Mouse (Mus musculus): Measurements from ENCODE around the gene Yes1. TPM values are rescaled to one million over a fixed set of nuclear protein-coding genes. Genes with fewer than 3 reads are reported as not detected.

The Yes1 gene
- 9.4 and 12.8 TPM in 2 replicates for polyA plus RNA-seq (2012; rRNA removed)
- polyA plus RNA-seq (2014; fragmentation: Nextera tagmentation; extraction: Ambion mirVana): 27.9 and 34.2 TPM in 2 replicates

- Histone ChIP-seq H3K4me3 (replicated peaks; ENCODE audit: low read length) (peak within 1 kb of the TSS; percentile 87), H3K4me2 (replicated peaks; ENCODE audit: low read depth, low read length, severe bottlenecking) (peak within 1 kb of the TSS; percentile 51), H3K27ac (replicated peaks; ENCODE audit: low read depth, low read length) (peak within 1 kb of the TSS; percentile 93), H3K9me3 (ENCODE audit: control insufficient read depth, low read length) (no peaks in the 10 kb centered on the region), H3K36me3 (ENCODE audit: control insufficient read depth, insufficient read depth, low read length) (no peaks in the 10 kb centered on the region), H3K9ac (ENCODE audit: low read depth, low read length, severe bottlenecking) (peak within 1 kb of the TSS; percentile 91), H3K4me1 (ENCODE audit: control insufficient read depth, insufficient read depth, low read length) (peaks cover 4% of the 10 kb centered on the region; the same call in 1 of the 2 replicates), H3K27me3 (ENCODE audit: control insufficient read depth, insufficient read depth, low read length) (no peaks in the 10 kb centered on the region)
- TF ChIP-seq POLR2A (IDR thresholded peaks at IDR 0.05; ENCODE audit: borderline replicate concordance, extremely low read depth, insufficient read depth, insufficient read length): peak; percentile 92
- DNase-seq (ENCODE audit: low spot score): peak; percentile 89
- WGBS: under 1% methylated on average over 26 of the region's 69 CpGs
- ATAC-seq (ENCODE audit: low FRiP score, low read depth): peak; percentile 95
Measured at GRCm38 (mm10) chr5:32610801-32611340, at the start of gene Yes1. TSS of gene Yes1 (plus strand) at chr5:32611171.

- TF ChIP-seq POLR2A (IDR thresholded peaks at IDR 0.05; ENCODE audit: borderline replicate concordance, extremely low read depth, insufficient read depth, insufficient read length): no peak
- ATAC-seq (ENCODE audit: low FRiP score, low read depth): no peak
- DNase-seq (ENCODE audit: low spot score): no peak
- 77% methylated on average over 1 of the region's 1 CpGs for WGBS
- no peaks in the 10 kb centered on the region for H3K36me3 ChIP-seq (ENCODE audit: control insufficient read depth, insufficient read depth, low read length)
- no peaks in the 10 kb centered on the region for H3K4me1 ChIP-seq (ENCODE audit: control insufficient read depth, insufficient read depth, low read length)
- no peak overlapping the region for H3K9ac ChIP-seq (ENCODE audit: low read depth, low read length, severe bottlenecking)
- no peak overlapping the region for H3K4me3 ChIP-seq (replicated peaks; ENCODE audit: low read length)
- H3K9me3 ChIP-seq (ENCODE audit: control insufficient read depth, low read length): no peaks in the 10 kb centered on the region
- no peaks in the 10 kb centered on the region for H3K27me3 ChIP-seq (ENCODE audit: control insufficient read depth, insufficient read depth, low read length)
- H3K4me2 ChIP-seq (replicated peaks; ENCODE audit: low read depth, low read length, severe bottlenecking): no peak overlapping the region
- no peak overlapping the region for H3K27ac ChIP-seq (replicated peaks; ENCODE audit: low read depth, low read length)
Measured at GRCm38 (mm10) chr5:32564697-32565096, 46.3 kb upstream of the Yes1 start.

- Histone ChIP-seq H3K36me3 (ENCODE audit: control insufficient read depth, insufficient read depth, low read length) (no peaks in the 10 kb centered on the region), H3K9me3 (ENCODE audit: control insufficient read depth, low read length) (no peaks in the 10 kb centered on the region), H3K4me2 (replicated peaks; ENCODE audit: low read depth, low read length, severe bottlenecking) (no peak overlapping the region), H3K4me1 (ENCODE audit: control insufficient read depth, insufficient read depth, low read length) (no peaks in the 10 kb centered on the region), H3K9ac (ENCODE audit: low read depth, low read length, severe bottlenecking) (no peak overlapping the region), H3K27ac (replicated peaks; ENCODE audit: low read depth, low read length) (no peak overlapping the region), H3K4me3 (replicated peaks; ENCODE audit: low read length) (no peak overlapping the region), H3K27me3 (ENCODE audit: control insufficient read depth, insufficient read depth, low read length) (no peaks in the 10 kb centered on the region)
- WGBS: 62% methylated on average over 5 of the region's 5 CpGs
- DNase-seq (ENCODE audit: low spot score) (no peak), ATAC-seq (ENCODE audit: low FRiP score, low read depth) (no peak)
- no peak for TF ChIP-seq POLR2A (IDR thresholded peaks at IDR 0.05; ENCODE audit: borderline replicate concordance, extremely low read depth, insufficient read depth, insufficient read length)
Measured at GRCm38 (mm10) chr5:32571802-32572201, 39.2 kb upstream of the Yes1 start.

- H3K27me3 ChIP-seq (ENCODE audit: control insufficient read depth, insufficient read depth, low read length): no peaks in the 10 kb centered on the region
- no peak overlapping the region for H3K4me3 ChIP-seq (replicated peaks; ENCODE audit: low read length)
- no peak for ATAC-seq (ENCODE audit: low FRiP score, low read depth)
- peak; percentile 63 for DNase-seq (ENCODE audit: low spot score)
- H3K9me3 ChIP-seq (ENCODE audit: control insufficient read depth, low read length): no peaks in the 10 kb centered on the region
- 11% methylated on average over 5 of the region's 5 CpGs for WGBS
- no peak overlapping the region for H3K4me2 ChIP-seq (replicated peaks; ENCODE audit: low read depth, low read length, severe bottlenecking)
- no peak for TF ChIP-seq POLR2A (IDR thresholded peaks at IDR 0.05; ENCODE audit: borderline replicate concordance, extremely low read depth, insufficient read depth, insufficient read length)
- H3K36me3 ChIP-seq (ENCODE audit: control insufficient read depth, insufficient read depth, low read length): no peaks in the 10 kb centered on the region
- no peak overlapping the region for H3K27ac ChIP-seq (replicated peaks; ENCODE audit: low read depth, low read length)
- H3K9ac ChIP-seq (ENCODE audit: low read depth, low read length, severe bottlenecking): no peak overlapping the region
- H3K4me1 ChIP-seq (ENCODE audit: control insufficient read depth, insufficient read depth, low read length): no peaks in the 10 kb centered on the region
Measured at GRCm38 (mm10) chr5:32588136-32588535, 22.8 kb upstream of the Yes1 start.

- H3K36me3 ChIP-seq (ENCODE audit: control insufficient read depth, insufficient read depth, low read length): no peaks in the 10 kb centered on the region
Measured at GRCm38 (mm10) chr5:32593793-32594192, 17.2 kb upstream of the Yes1 start.

More at GRCm38 (mm10) chr5:32593793-32594192, 17.2 kb upstream of the Yes1 start:
- Histone ChIP-seq H3K27ac (replicated peaks; ENCODE audit: low read depth, low read length) (no peak overlapping the region), H3K27me3 (ENCODE audit: control insufficient read depth, insufficient read depth, low read length) (no peaks in the 10 kb centered on the region), H3K9ac (ENCODE audit: low read depth, low read length, severe bottlenecking) (no peak overlapping the region), H3K4me1 (ENCODE audit: control insufficient read depth, insufficient read depth, low read length) (no peaks in the 10 kb centered on the region), H3K4me2 (replicated peaks; ENCODE audit: low read depth, low read length, severe bottlenecking) (no peak overlapping the region), H3K4me3 (replicated peaks; ENCODE audit: low read length) (no peak overlapping the region), H3K9me3 (ENCODE audit: control insufficient read depth, low read length) (no peaks in the 10 kb centered on the region)
- WGBS: 20% methylated on average over 4 of the region's 4 CpGs
- DNase-seq (ENCODE audit: low spot score) (no peak), ATAC-seq (ENCODE audit: low FRiP score, low read depth) (no peak)
- no peak for TF ChIP-seq POLR2A (IDR thresholded peaks at IDR 0.05; ENCODE audit: borderline replicate concordance, extremely low read depth, insufficient read depth, insufficient read length)
